Mouse (Mus musculus) liver, embryonic 14.5 days (tissue): ENCODE measurements around the gene 6030458C11Rik. TPM values are rescaled to one million over a fixed set of nuclear protein-coding genes. Genes with fewer than 3 reads are reported as not detected.

Experiments
- ATAC-seq: fragments of 200-750 bp; cut with Nextera tagmentation; 2 replicates; pipeline ENCODE4 v1.8.0; 2017; ENCODE audit warnings: moderate number of reproducible peaks, mild to moderate bottlenecking, moderate library complexity; ENCODE audit not compliant: insufficient read depth
- DNase-seq, 3 experiments: peaks; one replicate each; pipeline ENCODE4 v3.0.0-alpha.2; 2012 to 2013; ENCODE audit warnings: low read depth in 3 of 3, low spot score in 3 of 3
- H3K27ac ChIP-seq: fragments of 300-500 bp; sonication (generic); 2 replicates; pipeline ENCODE4 v1.5.1; 2014; ENCODE audit warnings: moderate library complexity, mild to moderate bottlenecking, control low read depth, inconsistent platforms
- H3K27me3 ChIP-seq: fragments of 300-500 bp; sonication (generic); 2 replicates; pipeline ENCODE4 v1.6.1; 2014; ENCODE audit warnings: mild to moderate bottlenecking, low read length, moderate library complexity; ENCODE audit not compliant: control insufficient read depth, insufficient read depth
- H3K36me3 ChIP-seq: fragments of 300-500 bp; sonication (generic); replicated peaks from 2 replicates; pipeline ENCODE4 v1.6.1; 2014; ENCODE audit warnings: low read depth; ENCODE audit not compliant: control insufficient read depth, insufficient read depth
- H3K4me1 ChIP-seq, 2 experiments: fragments of 200-500 bp in 1 of 2; fragments of 300-500 bp in 1 of 2; sonication (generic) in 1 of 2; replicated peaks; 2 replicates each; pipeline ENCODE4 v1.6.1; 2012 to 2014; ENCODE audit warnings: antibody characterized with exemption in 1 of 2, inconsistent platforms in 1 of 2, low read length in 1 of 2; ENCODE audit not compliant: control insufficient read depth in 2 of 2, insufficient read depth in 2 of 2
- H3K4me2 ChIP-seq: fragments of 300-500 bp; sonication (generic); 2 replicates; pipeline ENCODE4 v1.6.1; 2014; ENCODE audit warnings: low read depth, mild to moderate bottlenecking, control low read depth, moderate library complexity
- H3K4me3 ChIP-seq, 2 experiments: fragments of 200-500 bp in 1 of 2; fragments of 300-500 bp in 1 of 2; sonication (generic) in 1 of 2; 2 replicates each; pipeline ENCODE4 v1.5.1; 2012 to 2014; ENCODE audit warnings: low read depth in 2 of 2, low read length in 2 of 2, mild to moderate bottlenecking in 2 of 2, control low read depth in 1 of 2, inconsistent platforms in 1 of 2, moderate library complexity in 1 of 2; ENCODE audit not compliant: insufficient read depth in 1 of 2
- H3K9ac ChIP-seq: fragments of 300-500 bp; sonication (generic); replicated peaks from 2 replicates; pipeline ENCODE4 v1.6.1; 2014; ENCODE audit warnings: mild to moderate bottlenecking, control low read depth, moderate library complexity
- H3K9me3 ChIP-seq: fragments of 300-500 bp; sonication (generic); 2 replicates; pipeline ENCODE4 v1.6.1; 2016; ENCODE audit warnings: low read length, mixed read lengths; ENCODE audit not compliant: control insufficient read depth
- CTCF ChIP-seq: IDR thresholded peaks from 2 replicates; pipeline ENCODE4 v1.5.1; 2016; ENCODE audit warnings: antibody characterized with exemption, low read depth, control low read depth
- EP300 ChIP-seq: IDR thresholded peaks from 2 replicates; pipeline ENCODE4 v1.6.1; 2016; ENCODE audit warnings: antibody characterized with exemption, low read depth
- WGBS: fragments of 180-500 bp; shearing (Covaris S2); extraction: QIAGEN DNeasy Blood & Tissue Kit; methylation state at CpG from one replicate; pipeline ENCODE4 v1.1.7; 2014; ENCODE audit not compliant: insufficient replicate concordance; 5-methylcytosine and 5-hydroxymethylcytosine counted together
- polyA plus RNA-seq, 2 experiments: library from polyadenylated mRNA; depleted of rRNA in 1 of 2; stranded (reverse) in 1 of 2; unstranded in 1 of 2; fragments of >200 nt; fragmentation: Nextera tagmentation in 1 of 2; extraction: Ambion mirVana in 1 of 2; gene quantifications; 2 replicates each; pipeline versions ENCODE4 v1.2.1 to v1.2.3; 2012 to 2014

Gene 6030458C11Rik
- polyA plus RNA-seq, 2 experiments, result 14.3 to 21.4 TPM

DNA sequence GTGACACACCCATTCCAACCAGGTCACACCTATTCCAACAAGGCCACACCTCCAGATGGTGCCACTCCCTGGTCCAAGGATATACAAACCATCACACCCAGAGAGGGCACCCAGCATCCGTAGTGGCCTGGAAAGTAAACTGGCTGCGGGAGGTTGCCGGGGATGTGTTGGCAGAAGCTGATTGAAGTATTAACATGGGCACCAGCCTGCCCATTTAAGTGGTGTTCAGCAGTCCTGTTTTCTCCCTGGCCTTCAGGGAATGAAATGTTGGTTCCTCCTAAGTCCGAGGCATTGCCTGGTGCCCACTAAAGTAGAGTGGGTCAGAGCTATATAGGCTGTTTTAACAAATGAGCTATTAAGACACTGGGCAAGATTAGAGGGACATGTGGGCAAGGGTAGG, 8.2 kb upstream of the 6030458C11Rik start:
- Histone ChIP-seq H3K36me3 (peaks cover 40% of the 10 kb centered on the region), H3K9me3 (no peaks in the 10 kb centered on the region), H3K27ac (no peak overlapping the region), H3K4me1 (peaks cover 3 to 13% of the 10 kb centered on the region in 2 experiments; a peak in 3 of 4 replicates), H3K9ac (no peak overlapping the region), H3K4me2 (no peak overlapping the region), H3K27me3 (no peaks in the 10 kb centered on the region), H3K4me3 (no peak overlapping the region)
- ATAC-seq (peak; percentile 41), DNase-seq (no peak)
- no peak for TF ChIP-seq EP300
- no peak for TF ChIP-seq CTCF
- WGBS, result 95% methylated on average over 4 of the region's 4 CpGs

- no peak for DNase-seq
- no peak for TF ChIP-seq CTCF
- TF ChIP-seq EP300, result no peak
- Histone ChIP-seq H3K4me2 (no peak overlapping the region), H3K9me3 (no peaks in the 10 kb centered on the region), H3K4me1 (peaks cover 9 to 30% of the 10 kb centered on the region in 2 experiments), H3K9ac (no peak overlapping the region), H3K27me3 (no peaks in the 10 kb centered on the region), H3K27ac (no peak overlapping the region), H3K36me3 (peaks cover 31% of the 10 kb centered on the region), H3K4me3 (no peak overlapping the region)
- WGBS, result 50% methylated on average over 3 of the region's 3 CpGs
- ATAC-seq, result peak; percentile 9; the same call in 1 of the 2 replicates
Observed at GRCm38 (mm10) chr15:12829878-12830277, 5.4 kb upstream of the 6030458C11Rik start.

- peak overlapping the region; percentile 71 to 96 for H3K4me3 ChIP-seq
- H3K4me2 ChIP-seq, result peak overlapping the region; percentile 78
- peak overlapping the region; percentile 71 for H3K9ac ChIP-seq
- H3K4me1 ChIP-seq, result peaks cover 17 to 40% of the 10 kb centered on the region in 2 experiments
- no peak for TF ChIP-seq EP300
- no peak for TF ChIP-seq CTCF
- no peaks in the 10 kb centered on the region for H3K27me3 ChIP-seq
- DNase-seq (no peak), ATAC-seq (no peak)
- H3K36me3 ChIP-seq, result peaks cover 35% of the 10 kb centered on the region
- WGBS, result 47% methylated on average over 12 of the region's 12 CpGs
- no peak overlapping the region for H3K27ac ChIP-seq
- no peaks in the 10 kb centered on the region for H3K9me3 ChIP-seq
Observed at GRCm38 (mm10) chr15:12825408-12825807, 959 bp upstream of the 6030458C11Rik start.

GRCm38 (mm10) chr15:12824965-12825364, 516 bp upstream of the 6030458C11Rik start:
- DNase-seq, result peak in 2 of 3 experiments; percentile 9 to 38
- H3K4me2 ChIP-seq, result peak overlapping the region; percentile 78
- peaks cover 38% of the 10 kb centered on the region for H3K36me3 ChIP-seq
- H3K27ac ChIP-seq, result peak overlapping the region; percentile 2
- under 1% methylated on average over 31 of the region's 31 CpGs for WGBS
- peak overlapping the region; percentile 71 for H3K9ac ChIP-seq
- H3K9me3 ChIP-seq, result no peaks in the 10 kb centered on the region
- no peaks in the 10 kb centered on the region for H3K27me3 ChIP-seq
- peaks cover 17 to 39% of the 10 kb centered on the region in 2 experiments for H3K4me1 ChIP-seq
- no peak for TF ChIP-seq EP300
- peak; percentile 38; the same call in 1 of the 2 replicates for TF ChIP-seq CTCF
- peak; percentile 38 for ATAC-seq
- H3K4me3 ChIP-seq, result peak overlapping the region; percentile 71 to 96

- no peaks in the 10 kb centered on the region for H3K27me3 ChIP-seq
- H3K4me2 ChIP-seq, result peak overlapping the region; percentile 78
- H3K4me3 ChIP-seq, result peak overlapping the region; percentile 95 to 96
- TF ChIP-seq CTCF (no peak), EP300 (peak; percentile 36)
- peak overlapping the region; percentile 94 for H3K9ac ChIP-seq
- peaks cover 17 to 30% of the 10 kb centered on the region in 2 experiments for H3K4me1 ChIP-seq
- DNase-seq, result peak; percentile 33 to 48 (median 43)
- no peak for ATAC-seq
- H3K9me3 ChIP-seq, result no peaks in the 10 kb centered on the region
- WGBS, result 21% methylated on average over 2 of the region's 2 CpGs
- peak overlapping the region; percentile 91 for H3K27ac ChIP-seq
- H3K36me3 ChIP-seq, result peaks cover 44% of the 10 kb centered on the region
Observed at GRCm38 (mm10) chr15:12823455-12824119, 862 bp downstream of the 6030458C11Rik start.
